Comparison of ENCODE assay signal across 8 mouse cellular contexts in genomic region chr3:40744024-40744835, GRCm38 (mm10). TPM values are rescaled to one million over a fixed set of nuclear protein-coding genes. Genes with fewer than 3 reads are reported as not detected.
DNase-seq lines count a peak whose midpoint lies in the region; ATAC-seq and TF ChIP-seq lines count a peak whose summit lies in the region.

Gene Hspa4l (plus strand): TSS chr3:40744495.

- intact Hi-C loops in left cerebral cortex, adult 2 months (cut with DNase I): loop anchor here (2.0 to 5.0 kb wide), 2 partner anchors 52 to 213 kb away; partner anchors contain the start of gene Intu

- peak; percentile 56 for ATAC-seq in granulocyte monocyte progenitor cell, adult 5-6 weeks (replicated peaks; ENCODE audit: poor library complexity, severe bottlenecking)

- WGBS in macrophage (ENCODE audit: missing documents): 30% methylated on average over 16 of the region's 16 CpGs

- H3K36me3 ChIP-seq in macrophage (ENCODE audit: inconsistent target): no peaks in the 10 kb centered on the region

- DNase-seq in left cerebral cortex, adult 2 months (ENCODE audit: extremely low spot score in 1 of 2, low spot score in 2 of 2): no peak
- no peak for DNase-seq in left cerebral cortex, adult 9 months (ENCODE audit: low spot score in 2 of 2)
- DNase-seq in brain, embryonic 14.5 days (ENCODE audit: low read depth): peak; percentile 48
- DNase-seq in layer of hippocampus, postnatal 10 days (ENCODE audit: low spot score in 2 of 2): no peak
- no peak for DNase-seq in ovary, adult 18-20 months (ENCODE audit: low spot score)
- no peak for DNase-seq in spleen, adult 18-20 months

- no peak for TF ChIP-seq POLR2A in brain, embryonic 14.5 days (IDR thresholded peaks at IDR 0.05; ENCODE audit: borderline replicate concordance, extremely low read depth, insufficient read depth, insufficient read length, poor library complexity, severe bottlenecking)

- peaks cover 27% of the 10 kb centered on the region; the same call in 1 of the 2 replicates for H3K79me2 ChIP-seq in macrophage (ENCODE audit: inconsistent target)

- TF ChIP-seq CTCF in left cerebral cortex, adult 2 months (IDR thresholded peaks at IDR 0.05): no peak
- no peak for TF ChIP-seq CTCF in brain, embryonic 14.5 days (IDR thresholded peaks at IDR 0.05; ENCODE audit: borderline replicate concordance, extremely low read depth, insufficient read depth, insufficient read length)

- peak within 1 kb of the TSS; percentile 89 for H3K4me3 ChIP-seq in left cerebral cortex, adult 2 months
- H3K4me3 ChIP-seq in macrophage (ENCODE audit: inconsistent target): peak within 1 kb of the TSS; percentile 67

- H3K27ac ChIP-seq in left cerebral cortex, adult 2 months: peak within 1 kb of the TSS; percentile 96
- no peak within 1 kb of the TSS for H3K27ac ChIP-seq in macrophage

RNA-seq across cellular contexts. Expression of gene Hspa4l, which starts in this region (rescaled TPM):
- 100 to 1,000 TPM; 167 to 172 TPM for total RNA-seq in left cerebral cortex, adult 2 months (2021)
- polyA plus RNA-seq in brain, embryonic 14.5 days (2012; rRNA removed): 12.0 and 21.4 TPM in 2 replicates
- 14.8 and 23.1 TPM in 2 replicates for total RNA-seq in granulocyte monocyte progenitor cell, adult 5-6 weeks (2014; fragmentation: Nextera tagmentation)
- 36.2 and 41.4 TPM in 2 replicates for total RNA-seq in granulocyte monocyte progenitor cell, adult 5-6 weeks (2017)
- total RNA-seq in layer of hippocampus, postnatal 10 days (2021): 100 to 1,000 TPM; 107 to 108 TPM
- 10 to 100 TPM; 22.8 to 90.0 (median 56.5) TPM for total RNA-seq in macrophage (2018; cell fraction: chromatin; rRNA removed)
- total RNA-seq in macrophage (2018; cell fraction: cytosol; rRNA removed): 10 to 100 TPM; 11.7 to 19.6 (median 15.8) TPM
- 10 to 100 TPM; 12.1 to 55.3 (median 28.7) TPM for total RNA-seq in macrophage (2018; cell fraction: nucleus; rRNA removed)
- polyA plus RNA-seq in macrophage (2018): 8.3 to 17.8 TPM (median 11.8 TPM) in 3 replicates
